Mouse (Mus musculus) megakaryocyte, embryonic 14.5 days (primary cell): Measurements from ENCODE around the gene Sar1b.

Experiments used
- FLI1 ChIP-seq: IDR thresholded peaks from 2 replicates; pipeline ENCODE4 v1.6.1; 2012; ENCODE audit warnings: low read length, inconsistent platforms, mixed read lengths
- GATA1 ChIP-seq: IDR thresholded peaks from 3 replicates; pipeline ENCODE4 v1.6.1; 2012; ENCODE audit warnings: mixed read lengths, low read length, inconsistent platforms, borderline replicate concordance

DNA sequence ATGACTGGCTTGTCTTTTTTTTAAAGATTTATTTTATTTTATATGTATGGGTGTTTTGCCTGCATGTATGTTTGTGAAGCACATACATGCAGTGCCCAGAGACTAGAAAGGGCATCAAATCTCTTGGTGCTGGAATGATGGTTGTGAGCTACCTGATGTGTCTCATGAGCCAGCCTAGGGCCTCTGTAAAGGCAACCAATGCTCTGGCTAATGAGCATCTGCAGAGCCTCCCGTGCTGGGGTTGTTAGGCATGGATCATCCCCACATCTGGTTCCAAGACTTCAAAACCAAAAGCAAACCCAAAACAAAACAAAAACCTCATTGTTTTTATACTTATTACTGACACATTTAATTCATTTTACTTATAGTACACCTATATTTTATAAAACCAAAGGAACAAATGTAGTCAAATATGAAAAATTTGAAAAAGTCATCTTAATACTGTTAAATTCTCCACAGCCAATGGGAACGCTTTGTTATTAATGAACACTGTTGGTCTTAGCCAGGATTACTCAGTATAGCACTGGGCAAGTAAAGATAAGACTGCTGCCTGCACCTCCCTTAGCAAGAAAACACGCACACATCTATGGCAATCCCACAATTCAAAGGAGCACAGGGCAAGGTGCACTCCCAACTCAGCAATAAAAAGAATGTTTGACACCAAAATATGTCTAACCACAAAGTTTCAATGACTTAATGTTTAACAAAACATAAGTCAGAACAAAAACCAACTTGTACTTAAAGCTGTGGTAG, 24.7 kb upstream of the Sar1b start:
- TF ChIP-seq FLI1 (no peak), GATA1 (no peak)
